Comparison of ENCODE assay signal across 30 mouse cellular contexts in the genomic region with DNA sequence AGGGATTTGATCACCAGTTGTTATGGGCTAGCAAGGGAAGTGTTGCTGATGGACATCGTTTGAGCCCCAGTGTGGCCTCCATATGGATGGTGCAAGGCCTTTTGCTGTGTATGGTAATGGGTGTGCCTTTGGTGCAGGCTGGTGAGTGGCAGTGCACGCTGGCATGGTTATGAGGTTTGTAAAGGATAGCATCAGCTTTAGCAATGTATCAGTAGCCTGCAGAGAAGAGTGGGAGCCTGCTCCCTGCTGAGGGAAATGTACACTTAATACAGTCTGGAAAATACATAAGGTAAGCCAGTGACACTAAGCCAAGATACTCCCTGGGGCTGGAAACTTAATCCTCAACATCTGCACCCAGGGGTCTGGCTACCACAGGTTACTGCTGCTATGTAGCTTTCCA. TPM values are rescaled to one million over a fixed set of nuclear protein-coding genes. Genes with fewer than 3 reads are reported as not detected.
DNase-seq lines count a peak whose midpoint lies in the region; ATAC-seq lines count a peak whose summit lies in the region.
"Had no signal": no experiment of that assay in that cellular context is flagged by ENCODE, and none has a peak within 500 bp of the region (broad histone marks: within the 10 kb centered on the region; RNA-seq: fewer than 3 reads in every experiment).

No protein-coding gene starts in this region.

- ATAC-seq in embryonic facial prominence, embryonic 11.5 days (replicated peaks; ENCODE audit: insufficient number of reproducible peaks, low FRiP score, low TSS enrichment, low read depth) = no peak
- ATAC-seq in embryonic facial prominence, embryonic 15.5 days (ENCODE audit: insufficient number of reproducible peaks, low FRiP score, low TSS enrichment, low read depth) = peak; percentile 54; the same call in 1 of the 2 replicates
- no peak for ATAC-seq in heart, embryonic 12.5 days (ENCODE audit: insufficient number of reproducible peaks, low FRiP score)
- ATAC-seq: forebrain, embryonic 13.5 days; forebrain, postnatal 0 days; intestine, postnatal 0 days; Patski had no signal

- no peaks in the 10 kb centered on the region; the same call in 1 of the 2 replicates for H3K4me1 ChIP-seq in embryonic facial prominence, embryonic 11.5 days (ENCODE audit: control insufficient read depth, insufficient read depth, low read length)
- peaks cover 11% of the 10 kb centered on the region; the same call in 1 of the 2 replicates for H3K4me1 ChIP-seq in embryonic facial prominence, embryonic 10.5 days
- H3K4me1 ChIP-seq in embryonic facial prominence, embryonic 15.5 days = no peaks in the 10 kb centered on the region
- H3K4me1 ChIP-seq in heart, embryonic 12.5 days (replicated peaks) = no peaks in the 10 kb centered on the region
- H3K4me1 ChIP-seq: forebrain, embryonic 10.5 days; forebrain, embryonic 13.5 days; heart, embryonic 15.5 days; hindbrain, embryonic 15.5 days had no signal

- no peak overlapping the region for H3K4me3 ChIP-seq in embryonic facial prominence, embryonic 11.5 days (ENCODE audit: low read depth, low read length)
- no peak overlapping the region for H3K4me3 ChIP-seq in embryonic facial prominence, embryonic 10.5 days
- H3K4me3 ChIP-seq in embryonic facial prominence, embryonic 15.5 days (replicated peaks) = no peak overlapping the region
- no peak overlapping the region for H3K4me3 ChIP-seq in heart, embryonic 12.5 days
- H3K4me3 ChIP-seq: forebrain, embryonic 10.5 days; forebrain, embryonic 13.5 days; gastrocnemius, adult 2 months; heart, embryonic 15.5 days; hindbrain, embryonic 15.5 days had no signal

- H3K4me2 ChIP-seq in embryonic facial prominence, embryonic 11.5 days (ENCODE audit: low read depth, low read length) = no peak overlapping the region
- no peak overlapping the region for H3K4me2 ChIP-seq in embryonic facial prominence, embryonic 15.5 days (replicated peaks)
- no peak overlapping the region for H3K4me2 ChIP-seq in heart, embryonic 12.5 days
- H3K4me2 ChIP-seq: forebrain, embryonic 13.5 days; heart, embryonic 11.5 days; heart, embryonic 15.5 days; hindbrain, embryonic 15.5 days had no signal

- peak; percentile 26 for DNase-seq in embryonic facial prominence, embryonic 11.5 days (ENCODE audit: low spot score)
- no peak for DNase-seq in embryonic facial prominence, embryonic 10.5 days (ENCODE audit: low spot score)
- peak; percentile 14 for DNase-seq in thymus, postnatal 4 days
- no peak for DNase-seq in thymus, postnatal 25 days
- peak; percentile 3 for DNase-seq in mesoderm, embryonic 11.5 days (ENCODE audit: low read depth, low spot score)
- no peak for DNase-seq in layer of hippocampus, postnatal 10 days (ENCODE audit: low spot score in 2 of 2)
- DNase-seq: adrenal gland, postnatal 10 days; adrenal gland, postnatal 36 days; B cell, adult 2 months; cerebellum, adult 18-20 months; cerebellum, adult 9-11 months; cerebellum, postnatal 25 days; forebrain, postnatal 0 days; gastrocnemius, adult 2 months; gastrocnemius, postnatal 14 days; heart, adult 11 months; heart, postnatal 10 days; heart, postnatal 36 days had no signal

- no peaks in the 10 kb centered on the region for H3K27me3 ChIP-seq in embryonic facial prominence, embryonic 11.5 days (ENCODE audit: control insufficient read depth, insufficient read depth, low read length)
- H3K27me3 ChIP-seq in embryonic facial prominence, embryonic 10.5 days (replicated peaks; ENCODE audit: low read depth, poor library complexity, severe bottlenecking) = no peaks in the 10 kb centered on the region
- no peaks in the 10 kb centered on the region for H3K27me3 ChIP-seq in embryonic facial prominence, embryonic 15.5 days
- H3K27me3 ChIP-seq in heart, embryonic 12.5 days (replicated peaks) = no peaks in the 10 kb centered on the region
- H3K27me3 ChIP-seq: CH12.LX; forebrain, embryonic 13.5 days; heart, embryonic 15.5 days; hindbrain, embryonic 15.5 days; Patski had no signal

- H3K9ac ChIP-seq in embryonic facial prominence, embryonic 11.5 days (replicated peaks; ENCODE audit: low read length) = no peak overlapping the region
- no peak overlapping the region for H3K9ac ChIP-seq in embryonic facial prominence, embryonic 15.5 days
- no peak overlapping the region for H3K9ac ChIP-seq in heart, embryonic 12.5 days
- H3K9ac ChIP-seq: forebrain, embryonic 13.5 days; forebrain, postnatal 0 days; heart, embryonic 15.5 days; hindbrain, embryonic 15.5 days had no signal

- no peaks in the 10 kb centered on the region for H3K9me3 ChIP-seq in embryonic facial prominence, embryonic 11.5 days (replicated peaks; ENCODE audit: control insufficient read depth, low read length)
- H3K9me3 ChIP-seq in embryonic facial prominence, embryonic 10.5 days = no peaks in the 10 kb centered on the region
- H3K9me3 ChIP-seq in embryonic facial prominence, embryonic 15.5 days (replicated peaks) = no peaks in the 10 kb centered on the region
- H3K9me3 ChIP-seq in heart, embryonic 12.5 days (replicated peaks) = no peaks in the 10 kb centered on the region
- H3K9me3 ChIP-seq: forebrain, embryonic 10.5 days; forebrain, embryonic 13.5 days; G1E; heart, embryonic 15.5 days; hindbrain, embryonic 15.5 days had no signal

- no peaks in the 10 kb centered on the region for H3K36me3 ChIP-seq in embryonic facial prominence, embryonic 11.5 days (replicated peaks; ENCODE audit: control insufficient read depth, insufficient read depth, low read depth, low read length)
- H3K36me3 ChIP-seq in embryonic facial prominence, embryonic 10.5 days (replicated peaks) = no peaks in the 10 kb centered on the region
- H3K36me3 ChIP-seq in embryonic facial prominence, embryonic 15.5 days = no peaks in the 10 kb centered on the region
- no peaks in the 10 kb centered on the region for H3K36me3 ChIP-seq in heart, embryonic 12.5 days
- H3K36me3 ChIP-seq: forebrain, embryonic 10.5 days; G1E; heart, embryonic 15.5 days; hindbrain, embryonic 15.5 days had no signal

- H3K27ac ChIP-seq in embryonic facial prominence, embryonic 11.5 days (replicated peaks; ENCODE audit: low read depth, low read length) = no peak overlapping the region
- H3K27ac ChIP-seq in embryonic facial prominence, embryonic 10.5 days (replicated peaks) = no peak overlapping the region; the same call in 1 of the 2 replicates
- H3K27ac ChIP-seq in embryonic facial prominence, embryonic 15.5 days (replicated peaks) = no peak overlapping the region
- no peak overlapping the region for H3K27ac ChIP-seq in heart, embryonic 12.5 days (ENCODE audit: poor library complexity, severe bottlenecking)
- H3K27ac ChIP-seq: forebrain, embryonic 10.5 days; forebrain, embryonic 13.5 days; gastrocnemius, adult 2 months; heart, embryonic 15.5 days; hindbrain, embryonic 15.5 days had no signal

- WGBS in embryonic facial prominence, embryonic 11.5 days = 39% methylated on average over 2 of the region's 2 CpGs
- 48% methylated on average over 2 of the region's 2 CpGs for WGBS in embryonic facial prominence, embryonic 10.5 days
- 35% methylated on average over 2 of the region's 2 CpGs for WGBS in embryonic facial prominence, embryonic 15.5 days
- WGBS in heart, embryonic 12.5 days = 54% methylated on average over 2 of the region's 2 CpGs

RNA-seq across cellular contexts. Expression of a gene that starts 58.4 kb away (rescaled TPM):
- 0.40 and 0.48 TPM in 2 replicates for polyA plus RNA-seq in embryonic facial prominence, embryonic 11.5 days (2014; fragmentation: Nextera tagmentation; extraction: Ambion mirVana)
- 0.23 TPM in 1 of 2 replicates, not detected in the other for polyA plus RNA-seq in embryonic facial prominence, embryonic 10.5 days (2016; fragmentation: Nextera tagmentation; extraction: Ambion mirVana)
- polyA plus RNA-seq in embryonic facial prominence, embryonic 15.5 days (2015; fragmentation: Nextera tagmentation; extraction: Ambion mirVana) = 32.7 and 41.6 TPM in 2 replicates
- 3.2 and 3.6 TPM in 2 replicates for polyA plus RNA-seq in heart, embryonic 12.5 days (2016; fragmentation: Nextera tagmentation; extraction: Ambion mirVana)
- total RNA-seq in layer of hippocampus, postnatal 10 days (2021) = 10 to 100 TPM in 1 of 2 experiments, 1 to 10 TPM in 1; 3.3 to 16.2 TPM
- total RNA-seq: CH12.LX; common myeloid progenitor, adult 5-6 weeks had no signal
- polyA plus RNA-seq: G1E had no signal

Comparison
In these comparisons a context has a peak if more than half of its experiments do, and no peak if none do; other contexts are left out.
1. DNase-seq: peak in embryonic facial prominence, embryonic 11.5 days (single experiment), thymus, postnatal 4 days (single experiment) and mesoderm, embryonic 11.5 days (single experiment); none in embryonic facial prominence, embryonic 10.5 days (single experiment), thymus, postnatal 25 days (single experiment) and layer of hippocampus, postnatal 10 days (0 of 2).